Mouse (Mus musculus): ENCODE measurements around the gene Vps41. TPM values are rescaled to one million over a fixed set of nuclear protein-coding genes. Genes with fewer than 3 reads are reported as not detected.

The Vps41 gene
- total and polyA plus RNA-seq, 3 experiments = 26.0 to 27.2 TPM; not detected in 1

- no peaks in the 10 kb centered on the region for H3K27me3 ChIP-seq (ENCODE audit: control insufficient read depth in 1 of 2, insufficient read depth in 2 of 2, low read length in 2 of 2)
- no peaks in the 10 kb centered on the region for H3K36me3 ChIP-seq (ENCODE audit: control insufficient read depth in 1 of 2, insufficient read depth in 2 of 2, low read length in 2 of 2)
Measured at GRCm38 (mm10) chr13:18859389-18859788, 142.3 kb downstream of the Vps41 start.

DNA sequence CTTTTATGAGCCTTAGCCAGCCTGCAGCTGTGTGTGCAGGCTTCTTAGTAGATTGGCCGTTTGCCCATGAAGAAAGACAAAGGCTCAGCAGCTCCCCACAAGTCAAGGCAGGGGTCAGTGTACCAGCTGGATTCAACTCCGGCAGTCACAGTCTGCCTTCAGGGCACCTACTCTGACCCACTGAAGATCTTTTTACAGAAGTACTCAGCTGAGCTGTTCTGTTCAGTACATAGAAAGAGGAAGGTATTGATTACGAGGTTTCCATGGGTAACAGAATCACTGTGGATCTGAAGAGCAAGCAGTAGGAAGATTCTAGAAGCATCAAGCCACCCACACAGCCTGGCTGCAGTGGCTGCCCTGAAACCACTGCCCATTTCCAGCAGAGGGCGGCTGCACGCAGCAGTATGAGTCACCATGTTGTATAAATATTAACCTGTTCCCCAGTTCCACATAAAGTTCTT is 151.0 kb downstream of the Vps41 start:
- peak; percentile 7 for DNase-seq (ENCODE audit: low read depth, low spot score)
- H3K4me3 ChIP-seq (ENCODE audit: control insufficient read depth in 1 of 2, insufficient read depth in 1 of 2, low read depth in 2 of 2, low read length in 2 of 2) = no peak overlapping the region
- H3K36me3 ChIP-seq (ENCODE audit: control insufficient read depth in 1 of 2, insufficient read depth in 2 of 2, low read length in 2 of 2) = no peaks in the 10 kb centered on the region
- no peaks in the 10 kb centered on the region for H3K27me3 ChIP-seq (ENCODE audit: control insufficient read depth in 1 of 2, insufficient read depth in 2 of 2, low read length in 2 of 2)
- TF ChIP-seq NRF1 (IDR thresholded peaks at IDR 0.05; ENCODE audit: insufficient read depth, low read depth, low read length, poor library complexity, severe bottlenecking) = no peak
- peak; percentile 30; the same call in 1 of the 2 replicates for TF ChIP-seq SMC3 (IDR thresholded peaks at IDR 0.05; ENCODE audit: low read depth, low read length)
- TF ChIP-seq RAD21 (IDR thresholded peaks at IDR 0.05; ENCODE audit: low read depth, low read length) = peak; percentile 14
- no peak for TF ChIP-seq MAX (IDR thresholded peaks at IDR 0.05; ENCODE audit: low read length)
- peak in 2 of 3 experiments; percentile 26 to 27; a peak in 4 of 6 replicates for TF ChIP-seq CTCF (IDR thresholded peaks at IDR 0.05 in 2 of 3, conservative IDR thresholded peaks at IDR 0.05 in 1 of 3; ENCODE audit: control insufficient read depth in 1 of 3, insufficient read depth in 1 of 3, low read depth in 2 of 3, low read length in 3 of 3, poor library complexity in 1 of 3, severe bottlenecking in 1 of 3)
- no peak for TF ChIP-seq POLR2AphosphoS2 (IDR thresholded peaks at IDR 0.05; ENCODE audit: low read length)
- no peak for TF ChIP-seq RCOR1 (IDR thresholded peaks at IDR 0.05; ENCODE audit: low read depth, low read length)
- no peak for TF ChIP-seq NELFE (IDR thresholded peaks at IDR 0.05; ENCODE audit: low read depth, low read length)
- H3K9me3 ChIP-seq (replicated peaks; ENCODE audit: insufficient read depth, low read length) = no peaks in the 10 kb centered on the region
- H3K79me2 ChIP-seq (ENCODE audit: control insufficient read depth, insufficient read depth, low read length, poor library complexity) = no peaks in the 10 kb centered on the region
- H3K27ac ChIP-seq (ENCODE audit: control insufficient read depth, low read depth, low read length) = no peak overlapping the region
- no peak overlapping the region for H3K9ac ChIP-seq (ENCODE audit: control insufficient read depth, low read depth, low read length, poor library complexity, severe bottlenecking)
- H3K4me1 ChIP-seq (ENCODE audit: control insufficient read depth in 1 of 2, insufficient read depth in 2 of 2, low read length in 2 of 2) = no peaks in the 10 kb centered on the region

More at GRCm38 (mm10) chr13:18859389-18859788, 142.3 kb downstream of the Vps41 start:
- Histone ChIP-seq H3K4me1 (ENCODE audit: control insufficient read depth in 1 of 2, insufficient read depth in 2 of 2, low read length in 2 of 2) (no peaks in the 10 kb centered on the region), H3K27ac (ENCODE audit: control insufficient read depth, low read depth, low read length) (no peak overlapping the region), H3K9ac (ENCODE audit: control insufficient read depth, low read depth, low read length, poor library complexity, severe bottlenecking) (no peak overlapping the region), H3K4me3 (ENCODE audit: control insufficient read depth in 1 of 2, insufficient read depth in 1 of 2, low read depth in 2 of 2, low read length in 2 of 2) (no peak overlapping the region), H3K79me2 (ENCODE audit: control insufficient read depth, insufficient read depth, low read length, poor library complexity) (no peaks in the 10 kb centered on the region), H3K9me3 (replicated peaks; ENCODE audit: insufficient read depth, low read length) (no peaks in the 10 kb centered on the region)
- no peak for DNase-seq (ENCODE audit: low read depth, low spot score)
- no peak for TF ChIP-seq MAFK (IDR thresholded peaks at IDR 0.05; ENCODE audit: borderline replicate concordance, low read depth, low read length)

DNA sequence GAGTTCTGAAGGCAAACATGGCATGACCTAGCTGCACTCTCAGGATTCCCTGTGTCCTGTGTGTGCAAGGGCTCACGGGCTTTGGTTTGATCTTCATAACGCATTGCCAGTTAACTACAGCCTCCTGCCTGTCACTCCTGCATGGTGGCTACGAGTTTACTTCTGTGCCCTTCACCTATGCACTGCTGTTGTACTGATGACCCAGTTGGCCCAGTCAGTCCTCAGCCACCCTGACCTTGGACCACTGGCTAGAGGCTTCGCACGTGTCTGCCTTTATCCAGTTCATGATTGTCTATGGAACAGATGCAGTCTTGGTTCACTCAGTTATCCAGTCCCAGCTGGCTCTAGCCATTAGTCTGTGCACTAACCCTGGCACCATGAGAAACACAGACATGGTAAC is 151.7 kb downstream of the Vps41 start:
- Histone ChIP-seq H3K9me3 (replicated peaks; ENCODE audit: insufficient read depth, low read length) (no peaks in the 10 kb centered on the region), H3K27me3 (ENCODE audit: control insufficient read depth in 1 of 2, insufficient read depth in 2 of 2, low read length in 2 of 2) (no peaks in the 10 kb centered on the region), H3K4me3 (ENCODE audit: control insufficient read depth in 1 of 2, insufficient read depth in 1 of 2, low read depth in 2 of 2, low read length in 2 of 2) (no peak overlapping the region), H3K27ac (ENCODE audit: control insufficient read depth, low read depth, low read length) (no peak overlapping the region), H3K79me2 (ENCODE audit: control insufficient read depth, insufficient read depth, low read length, poor library complexity) (no peaks in the 10 kb centered on the region), H3K9ac (ENCODE audit: control insufficient read depth, low read depth, low read length, poor library complexity, severe bottlenecking) (no peak overlapping the region), H3K4me1 (ENCODE audit: control insufficient read depth in 1 of 2, insufficient read depth in 2 of 2, low read length in 2 of 2) (no peaks in the 10 kb centered on the region), H3K36me3 (ENCODE audit: control insufficient read depth in 1 of 2, insufficient read depth in 2 of 2, low read length in 2 of 2) (no peaks in the 10 kb centered on the region)
- no peak for DNase-seq (ENCODE audit: low read depth, low spot score)
- TF ChIP-seq NELFE (IDR thresholded peaks at IDR 0.05; ENCODE audit: low read depth, low read length) = no peak
- no peak for TF ChIP-seq USF1 (IDR thresholded peaks at IDR 0.05; ENCODE audit: low read depth, low read length)
- TF ChIP-seq UBTF (IDR thresholded peaks at IDR 0.05; ENCODE audit: borderline replicate concordance, insufficient read depth, low read depth, low read length) = no peak
- TF ChIP-seq EP300 (IDR thresholded peaks at IDR 0.05; ENCODE audit: low read depth in 1 of 2, low read length in 2 of 2) = no peak
- TF ChIP-seq MEF2A (IDR thresholded peaks at IDR 0.05; ENCODE audit: extremely low read depth, insufficient replicate concordance, low read depth, low read length, poor library complexity, severe bottlenecking) = no peak
- TF ChIP-seq TBP (IDR thresholded peaks at IDR 0.05; ENCODE audit: low read depth, low read length) = no peak

All from MEL (cell line).